Mouse (Mus musculus): Measurements from ENCODE around the gene Sco2. TPM values are rescaled to one million over a fixed set of nuclear protein-coding genes. Genes with fewer than 3 reads are reported as not detected.

Sco2 gene
- polyA plus RNA-seq, 1 experiment from 2014 or later, result 11.9 TPM

Other genes starting within 250 kb of the Sco2 start
- 16.4 and 19.7 TPM in 2 replicates for gene Hdac10, start 245.1 kb downstream of the Sco2 start, polyA plus RNA-seq (2015; fragmentation: Nextera tagmentation; extraction: Ambion mirVana)
- 17.7 and 18.4 TPM in 2 replicates for gene Mapk12, start 233.1 kb downstream of the Sco2 start, polyA plus RNA-seq (2015; fragmentation: Nextera tagmentation; extraction: Ambion mirVana)
- 3.6 and 4.1 TPM in 2 replicates for gene Mapk11, start 224.2 kb downstream of the Sco2 start, polyA plus RNA-seq (2015; fragmentation: Nextera tagmentation; extraction: Ambion mirVana)
- 91.8 and 104 TPM in 2 replicates for gene Plxnb2, start 193.1 kb downstream of the Sco2 start, polyA plus RNA-seq (2015; fragmentation: Nextera tagmentation; extraction: Ambion mirVana)
- 18.9 and 19.0 TPM in 2 replicates for gene Dennd6b, start 177.3 kb downstream of the Sco2 start, polyA plus RNA-seq (2015; fragmentation: Nextera tagmentation; extraction: Ambion mirVana)
- gene Ppp6r2, start 162.3 kb downstream of the Sco2 start, polyA plus RNA-seq (2015; fragmentation: Nextera tagmentation; extraction: Ambion mirVana), result 18.2 and 21.3 TPM in 2 replicates
- gene Sbf1, start 58.5 kb downstream of the Sco2 start, polyA plus RNA-seq (2015; fragmentation: Nextera tagmentation; extraction: Ambion mirVana), result 43.0 and 43.6 TPM in 2 replicates
- gene Adm2, start 51.1 kb downstream of the Sco2 start, polyA plus RNA-seq (2015; fragmentation: Nextera tagmentation; extraction: Ambion mirVana), result 0.19 and 0.42 TPM in 2 replicates
- gene Miox, start 39.4 kb downstream of the Sco2 start, polyA plus RNA-seq (2015; fragmentation: Nextera tagmentation; extraction: Ambion mirVana), result not detected in 2 replicates
- gene Lmf2, start 18.2 kb downstream of the Sco2 start, polyA plus RNA-seq (2015; fragmentation: Nextera tagmentation; extraction: Ambion mirVana), result 54.5 and 56.5 TPM in 2 replicates
- 101 and 108 TPM in 2 replicates for gene Ncaph2, start 18.1 kb downstream of the Sco2 start, polyA plus RNA-seq (2015; fragmentation: Nextera tagmentation; extraction: Ambion mirVana)
- 0.92 and 0.97 TPM in 2 replicates for gene Tymp, start 3.2 kb upstream of the Sco2 start, polyA plus RNA-seq (2015; fragmentation: Nextera tagmentation; extraction: Ambion mirVana)
- 1.8 and 1.9 TPM in 2 replicates for gene Odf3b, start 5.4 kb upstream of the Sco2 start, polyA plus RNA-seq (2015; fragmentation: Nextera tagmentation; extraction: Ambion mirVana)
- gene Klhdc7b, start 11.1 kb upstream of the Sco2 start, polyA plus RNA-seq (2015; fragmentation: Nextera tagmentation; extraction: Ambion mirVana), result not detected in 2 replicates
- not detected in 2 replicates for gene Syce3, start 36.7 kb upstream of the Sco2 start, polyA plus RNA-seq (2015; fragmentation: Nextera tagmentation; extraction: Ambion mirVana)
- gene Cpt1b, start 52.0 kb upstream of the Sco2 start, polyA plus RNA-seq (2015; fragmentation: Nextera tagmentation; extraction: Ambion mirVana), result 241 and 243 TPM in 2 replicates
- 3.8 and 4.1 TPM in 2 replicates for gene C730034F03Rik, start 55.7 kb upstream of the Sco2 start, polyA plus RNA-seq (2015; fragmentation: Nextera tagmentation; extraction: Ambion mirVana)
- 0.19 and 0.35 TPM in 2 replicates for gene Gm44502, start 55.9 kb upstream of the Sco2 start, polyA plus RNA-seq (2015; fragmentation: Nextera tagmentation; extraction: Ambion mirVana)
- gene Chkb, start 56.1 kb upstream of the Sco2 start, polyA plus RNA-seq (2015; fragmentation: Nextera tagmentation; extraction: Ambion mirVana), result 80.5 and 84.9 TPM in 2 replicates
- 0.11 and 0.29 TPM in 2 replicates for gene Mapk8ip2, start 80.1 kb upstream of the Sco2 start, polyA plus RNA-seq (2015; fragmentation: Nextera tagmentation; extraction: Ambion mirVana)
- 15.9 and 17.3 TPM in 2 replicates for gene Arsa, start 103.6 kb upstream of the Sco2 start, polyA plus RNA-seq (2015; fragmentation: Nextera tagmentation; extraction: Ambion mirVana)
- 1.6 and 2.0 TPM in 2 replicates for gene Shank3, start 125.8 kb upstream of the Sco2 start, polyA plus RNA-seq (2015; fragmentation: Nextera tagmentation; extraction: Ambion mirVana)
- gene Acr, start 194.5 kb upstream of the Sco2 start, polyA plus RNA-seq (2015; fragmentation: Nextera tagmentation; extraction: Ambion mirVana), result 0.16 and 0.22 TPM in 2 replicates
- gene Rabl2, start 218.1 kb upstream of the Sco2 start, polyA plus RNA-seq (2015; fragmentation: Nextera tagmentation; extraction: Ambion mirVana), result 20.0 and 21.8 TPM in 2 replicates